Mouse (Mus musculus) ES-Bruce4 (cell line): ENCODE data around the gene Gm45233.

Source experiments
- CTCF ChIP-seq: IDR thresholded peaks from one replicate; pipeline ENCODE4 v1.8.1; 2011; ENCODE audit warnings: low read depth, low read length
- EP300 ChIP-seq: IDR thresholded peaks from 2 replicates; pipeline ENCODE4 v1.6.1; 2011; ENCODE audit warnings: low read depth, low read length; ENCODE audit not compliant: insufficient read depth
- POLR2A ChIP-seq: IDR thresholded peaks from one replicate; pipeline ENCODE4 v1.8.1; 2011; ENCODE audit warnings: low read length; ENCODE audit not compliant: insufficient read depth

GRCm38 (mm10) chr7:43402718-43403117 lies 41.2 kb upstream of the Gm45233 start:
- no peak for TF ChIP-seq CTCF
- no peak for TF ChIP-seq POLR2A
- TF ChIP-seq EP300, result no peak
